ENCODE assay signal across 2 mouse cellular contexts in the genomic region with DNA sequence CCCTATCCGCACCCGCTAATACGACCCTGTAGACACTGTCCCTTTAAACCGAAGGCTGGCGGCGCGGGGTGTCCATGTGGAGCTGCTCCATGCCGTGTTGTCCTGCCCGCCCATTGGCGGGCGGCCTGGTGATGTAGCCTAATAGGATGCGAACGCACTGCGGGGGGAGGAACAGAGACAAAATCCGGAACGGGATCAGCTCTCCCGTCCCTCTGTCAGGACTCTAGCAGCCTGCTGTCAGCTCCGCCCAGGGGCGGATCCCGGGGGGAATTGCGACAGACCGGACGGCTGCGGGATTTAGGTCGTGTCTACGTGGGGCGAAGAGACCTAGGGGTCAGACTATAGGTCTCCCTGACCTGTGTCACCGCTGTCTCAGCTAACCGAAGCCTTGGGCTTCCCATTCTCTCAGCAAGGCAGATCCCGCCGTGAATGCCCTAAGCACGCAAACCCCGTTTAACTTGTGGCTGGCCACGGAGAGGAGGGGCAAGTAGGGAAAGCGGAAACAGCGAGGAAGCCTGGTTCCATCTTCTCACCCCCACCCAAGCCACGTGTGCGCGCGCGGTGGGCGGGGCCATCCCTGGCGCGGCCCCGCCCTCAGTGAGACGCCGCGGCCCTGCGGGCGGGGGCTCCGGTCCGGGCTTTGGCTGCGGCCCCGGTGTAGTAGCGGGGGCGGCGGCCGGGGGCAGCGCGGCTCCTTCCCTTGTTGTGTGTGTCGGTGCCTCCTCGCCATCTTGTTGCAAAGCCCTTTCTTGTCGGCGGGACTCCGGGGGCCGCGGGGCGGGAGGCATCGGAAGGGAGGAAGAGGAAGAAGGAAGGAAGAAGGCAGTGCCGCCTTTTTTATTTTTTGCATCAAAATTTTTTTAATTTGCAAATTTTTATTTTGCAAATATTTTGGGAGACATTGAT.
A peak's percentile ranks its signal among the peaks of the same experiment; 100 is the strongest.
TF ChIP-seq lines count a peak whose summit lies in the region.

A gene (plus strand): TSS at position 665 of the 906 bp plus-strand sequence.

TF ChIP-seq in C2C12, 6 proteins besides CTCF, POLR2A, EP300 and RAD21 (continued from another document):
- TF ChIP-seq USF1 (IDR thresholded peaks at IDR 0.05; ENCODE audit: low read depth): peak; percentile 66

TF ChIP-seq in myocyte, 11 proteins besides CTCF, POLR2A, EP300 and RAD21 (continued from another document):
- peak; percentile 63 for TF ChIP-seq USF1 (IDR thresholded peaks at IDR 0.05; ENCODE audit: low read depth)
- TF ChIP-seq MYOG (IDR thresholded peaks at IDR 0.05; ENCODE audit: control insufficient read depth in 1 of 3, insufficient read depth in 1 of 3, insufficient read length in 2 of 3, low read depth in 2 of 3): peak in 1 of 3 experiments; percentile 36
- TF ChIP-seq TCF12 (IDR thresholded peaks at IDR 0.05; ENCODE audit: insufficient read depth, poor library complexity, severe bottlenecking): no peak
- no peak for TF ChIP-seq TCF3 (IDR thresholded peaks at IDR 0.05; ENCODE audit: insufficient read length, low read depth)
- TF ChIP-seq MYOD1 (IDR thresholded peaks at IDR 0.05; ENCODE audit: control insufficient read depth in 1 of 3, insufficient read length in 2 of 3, low read depth in 2 of 3): peak in 1 of 3 experiments; percentile 33
- peak; percentile 85 for TF ChIP-seq MAX (IDR thresholded peaks at IDR 0.05; ENCODE audit: low read depth)
